Mouse (Mus musculus) brain, embryonic 18.5 days (tissue): Measurements from ENCODE around the gene Aoc1.
A peak's percentile ranks its signal among the peaks of the same experiment; 100 is the strongest.

Source experiments
- DNase-seq: peaks from one replicate; pipeline ENCODE4 v3.0.0-alpha.2; 2012; ENCODE audit warnings: low read depth, low spot score

Gene Aoc1

DNA sequence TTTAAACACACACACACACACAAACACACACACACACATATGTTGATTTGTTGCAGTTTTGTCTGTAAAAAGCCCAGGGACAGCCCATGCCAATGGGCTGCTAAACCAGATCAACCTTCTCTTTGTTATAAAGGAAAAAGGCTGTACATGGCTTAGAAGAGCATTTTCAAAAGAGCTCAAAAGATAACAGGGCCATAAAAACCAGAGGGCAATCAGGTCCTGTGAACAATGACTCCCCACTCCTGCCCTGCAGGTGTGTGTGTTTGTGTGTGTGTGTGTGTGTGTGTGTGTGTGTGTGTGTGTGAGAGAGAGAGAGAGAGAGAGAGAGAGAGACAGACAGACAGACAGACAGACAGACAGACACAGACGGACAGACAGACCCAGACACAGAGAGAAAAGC lies 36.5 kb downstream of the Aoc1 start:
- DNase-seq = no peak

DNA sequence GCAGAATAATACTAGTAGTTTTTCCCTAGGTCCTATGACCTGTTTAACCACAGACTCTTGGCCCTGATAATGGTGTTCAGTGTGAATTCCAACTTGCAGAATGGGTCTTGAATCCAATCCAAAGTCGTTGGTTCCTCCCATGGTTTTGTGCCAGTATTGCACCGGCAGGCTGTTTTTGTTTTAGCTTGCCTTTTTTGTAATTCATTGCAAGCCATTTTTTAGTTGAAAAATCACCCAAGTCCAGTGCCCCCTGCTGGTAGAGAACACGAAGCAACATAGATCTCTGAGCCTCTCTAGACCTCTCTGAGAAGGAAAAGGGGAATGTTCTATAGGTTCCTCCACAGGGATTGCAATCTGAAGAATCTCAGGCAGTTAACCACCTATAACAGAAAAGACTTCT lies 39.3 kb downstream of the Aoc1 start:
- no peak for DNase-seq

DNA sequence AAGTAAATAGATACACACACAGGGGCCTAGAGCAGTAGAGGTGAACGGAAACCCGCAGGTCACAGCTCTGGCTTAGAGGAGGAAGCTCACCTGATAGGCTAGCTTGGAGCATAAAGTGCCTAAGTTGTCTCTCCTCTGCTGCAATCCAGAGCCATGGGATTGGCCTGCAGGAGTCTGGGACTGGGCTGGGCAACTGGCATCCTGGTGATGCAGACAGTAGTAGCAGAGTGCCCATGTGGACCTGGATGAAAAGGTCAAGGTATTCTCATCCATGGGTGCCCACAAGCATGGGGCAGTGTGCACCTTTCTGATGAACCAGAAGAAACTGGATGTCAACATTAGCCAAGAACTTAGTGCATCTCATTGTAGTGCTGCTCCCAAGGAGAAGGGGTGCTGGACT lies 40.9 kb downstream of the Aoc1 start:
- DNase-seq = no peak

DNA sequence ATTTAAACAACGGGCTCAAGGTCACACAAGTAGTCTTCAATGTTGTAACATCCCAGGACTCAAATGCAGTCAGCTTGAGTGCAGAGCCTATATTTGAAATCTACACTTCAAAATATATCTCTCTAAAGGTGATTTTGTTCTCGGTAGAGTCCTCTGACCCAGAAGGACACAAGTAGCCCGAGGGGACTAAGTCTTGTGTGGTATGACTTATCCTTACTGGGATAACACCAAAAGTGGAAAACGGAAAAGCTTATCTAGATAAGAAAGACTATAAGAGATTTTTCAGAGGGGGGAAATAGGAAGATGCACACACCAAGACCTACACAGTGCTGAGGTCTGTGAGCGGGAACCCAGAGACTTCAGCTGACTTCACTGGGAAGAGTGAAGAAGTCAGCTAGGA lies 56.9 kb downstream of the Aoc1 start, which contains the start of gene 1600015I10Rik:
1600015I10Rik (plus strand) TSS at position 301 of the 400 bp plus-strand sequence.
- DNase-seq = no peak

DNA sequence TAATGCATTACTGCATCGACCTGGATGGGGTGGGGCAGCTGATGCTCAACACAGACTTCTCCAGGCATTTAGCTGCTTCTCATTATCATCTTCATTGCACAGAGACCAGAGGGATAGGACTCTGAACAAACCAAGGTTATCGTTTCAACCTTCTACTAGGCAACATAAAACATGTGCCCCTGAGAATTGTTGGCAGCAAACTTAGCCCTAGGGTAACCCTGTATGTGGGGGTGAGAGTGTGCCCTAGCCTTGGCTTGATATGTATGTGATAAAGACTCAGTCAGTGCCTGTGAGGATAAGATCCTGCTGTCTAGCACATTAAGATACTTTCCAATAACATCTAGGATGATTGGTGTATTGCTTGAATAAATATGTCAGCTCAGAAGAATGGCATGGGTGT lies 76.9 kb downstream of the Aoc1 start:
- no peak for DNase-seq

DNA sequence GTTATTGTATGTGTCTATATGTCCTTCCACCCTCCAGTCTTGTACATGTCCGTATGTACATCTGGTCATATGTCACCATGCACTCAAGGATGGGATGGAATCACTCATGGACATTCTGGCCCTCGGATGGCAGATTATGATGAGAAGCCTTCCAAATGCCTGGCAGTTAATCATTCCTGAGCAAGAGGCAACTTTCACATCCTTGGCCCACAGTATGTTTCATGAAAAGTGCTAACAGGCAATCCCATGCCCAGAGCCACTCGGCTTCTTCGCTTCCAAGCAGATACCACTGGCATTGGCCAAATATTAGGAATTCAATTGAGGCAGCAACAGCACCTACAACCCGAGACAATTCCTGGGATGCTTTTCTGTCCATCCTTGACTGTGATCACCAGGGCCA lies 78.0 kb downstream of the Aoc1 start:
- DNase-seq = no peak

DNA sequence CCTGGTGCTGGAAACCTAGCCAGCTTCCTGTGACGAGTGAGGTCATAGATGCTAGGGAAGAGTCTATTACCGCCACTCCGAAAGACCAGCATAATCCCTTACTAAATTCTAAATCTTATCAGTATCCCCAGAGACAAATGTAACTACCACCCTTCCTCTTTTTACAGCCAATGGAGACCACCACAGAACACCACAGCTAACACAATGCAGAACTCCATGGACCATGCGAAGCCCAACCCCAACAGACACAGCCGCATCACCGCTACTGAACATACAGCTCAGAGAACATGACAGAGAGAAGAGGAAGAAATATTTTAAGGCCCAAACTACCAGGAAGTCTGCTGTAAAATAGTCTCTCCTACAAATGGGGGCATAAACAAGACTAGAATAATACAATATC lies 78.9 kb downstream of the Aoc1 start:
- no peak for DNase-seq

DNA sequence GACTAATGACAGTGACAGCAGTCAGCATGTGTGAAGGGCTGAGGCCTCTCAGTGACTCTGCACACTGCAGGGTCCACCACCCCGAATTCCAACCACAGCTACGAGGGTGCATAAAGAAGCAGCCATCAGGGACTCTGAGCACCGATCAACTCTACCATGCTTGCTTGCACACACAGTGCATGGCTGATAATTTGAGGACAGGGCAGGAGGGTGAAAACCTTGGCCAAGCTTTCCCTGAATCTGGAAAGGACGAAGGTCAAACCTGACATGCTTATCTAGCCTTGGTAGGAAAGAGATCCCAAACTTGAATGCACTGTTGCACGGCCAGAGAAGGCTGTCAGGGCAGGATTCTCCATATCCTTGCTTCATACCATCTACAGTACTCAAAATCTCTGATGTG lies 80.5 kb downstream of the Aoc1 start:
- no peak for DNase-seq

DNA sequence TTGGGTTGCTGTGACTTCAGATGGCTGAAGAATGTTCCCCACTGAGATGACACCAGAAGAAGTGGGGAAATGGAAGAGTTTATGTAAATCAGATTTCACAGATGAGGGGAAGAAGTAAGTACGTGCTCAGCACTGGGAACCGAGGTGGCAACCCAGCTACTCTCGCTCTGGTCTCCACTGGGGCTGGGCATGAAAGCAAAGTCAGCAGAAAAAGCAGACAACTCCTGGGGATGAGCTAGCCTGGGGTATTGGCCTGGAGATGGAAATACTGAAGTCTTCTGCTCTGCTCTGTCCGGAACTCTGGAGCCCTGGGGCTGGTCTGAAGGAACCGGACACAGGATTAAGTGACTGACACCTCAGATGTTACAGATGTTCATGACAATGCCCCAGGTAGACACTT lies 81.5 kb downstream of the Aoc1 start:
- DNase-seq = no peak

DNA sequence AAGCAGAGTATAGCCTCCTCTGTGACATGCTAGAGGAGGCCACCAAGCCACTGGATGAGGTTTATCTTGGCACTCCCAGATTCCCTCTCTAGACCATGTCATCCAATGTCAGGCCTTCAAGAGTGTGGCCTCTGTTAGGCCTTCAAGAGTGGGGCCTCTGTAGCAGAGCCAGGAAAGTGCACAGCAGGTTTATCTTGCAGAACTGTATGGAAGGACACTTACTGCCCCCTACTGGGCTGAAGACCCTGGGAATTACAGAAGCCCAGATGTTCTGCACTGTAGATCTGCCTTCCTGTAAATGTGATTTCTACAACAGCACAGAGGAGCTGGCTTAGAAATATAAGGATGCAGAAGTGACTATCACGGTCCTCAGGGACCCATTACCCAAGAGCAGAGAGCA lies 82.2 kb downstream of the Aoc1 start:
- peak; percentile 2 for DNase-seq

DNA sequence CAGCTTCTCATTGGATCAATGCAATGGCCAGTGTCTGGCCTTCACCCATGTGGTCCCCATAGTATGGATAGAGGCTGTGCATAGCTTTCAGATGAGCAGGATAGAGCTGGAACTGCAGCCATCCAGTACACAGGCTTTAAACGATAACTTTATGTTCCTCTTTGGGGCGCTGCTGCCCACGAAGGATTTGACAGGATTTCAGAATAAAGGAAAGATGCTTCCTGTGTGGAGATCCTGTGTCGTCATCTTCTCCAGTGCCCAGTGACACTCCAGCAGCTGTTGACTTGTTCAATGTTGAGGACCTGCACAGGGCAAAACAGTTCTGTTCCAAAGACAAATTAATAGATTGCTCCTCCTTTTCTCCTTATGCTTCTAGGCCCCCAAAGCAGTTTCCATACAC lies 84.1 kb downstream of the Aoc1 start:
- no peak for DNase-seq

DNA sequence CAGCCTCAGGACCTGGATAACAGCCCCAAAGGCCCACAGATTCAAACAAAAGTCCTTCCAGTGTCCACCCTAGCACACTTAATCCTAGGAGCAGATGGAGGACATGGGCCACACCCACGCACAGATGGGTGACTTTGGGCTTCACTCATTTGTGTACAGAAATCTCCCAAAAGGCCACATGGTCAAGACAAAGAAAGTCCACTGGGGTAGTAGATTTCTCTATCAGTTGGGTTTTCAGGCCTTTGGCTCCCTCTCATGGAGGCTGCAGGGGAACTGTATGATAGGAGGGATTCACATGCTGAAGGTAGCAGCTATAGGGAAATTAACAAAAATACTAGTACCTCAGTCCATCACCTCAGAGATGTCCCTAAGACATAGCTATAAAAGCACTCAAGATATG lies 85.4 kb downstream of the Aoc1 start:
- peak; percentile 8 for DNase-seq
